Mouse (Mus musculus): ENCODE results near the gene Sash3.
"Not testable (repeated sequence)": the region's sequence is repeated elsewhere in the genome, so short reads cannot be mapped to it uniquely, and the experiment has no call there.

The Sash3 gene

GRCm38 (mm10) chrX:48204469-48204868 is 58.2 kb downstream of the Sash3 start:
- no peak for DNase-seq (ENCODE audit: low spot score)

GRCm38 (mm10) chrX:48207761-48208487 is 61.7 kb downstream of the Sash3 start:
- DNase-seq (ENCODE audit: low spot score), result no peak

GRCm38 (mm10) chrX:48208519-48209185 is 62.4 kb downstream of the Sash3 start, which contains the start of gene Zdhhc9:
Zdhhc9 (minus strand) TSS chrX:48208878.
- peak; percentile 88 for DNase-seq (ENCODE audit: low spot score)

- not testable (repeated sequence) for DNase-seq (ENCODE audit: low spot score)
Observed at GRCm38 (mm10) chrX:48209746-48210145, 63.5 kb downstream of the Sash3 start.
